Mouse (Mus musculus) midbrain, embryonic 11.5 days (tissue): Measurements from ENCODE around the gene Rhbdf2. TPM values are rescaled to one million over a fixed set of nuclear protein-coding genes. Genes with fewer than 3 reads are reported as not detected.

Experiments used
- ATAC-seq: fragments of 200-750 bp; cut with Nextera tagmentation; 2 replicates; pipeline ENCODE4 v1.8.0; 2017; ENCODE audit warnings: moderate TSS enrichment, moderate library complexity; ENCODE audit not compliant: low FRiP score
- DNase-seq: peaks from one replicate; pipeline ENCODE4 v3.0.0; 2015; ENCODE audit warnings: low spot score; ENCODE audit errors: missing footprints
- H3K27ac ChIP-seq: fragments of 300-500 bp; sonication (generic); 2 replicates; pipeline ENCODE4 v1.5.1; 2014; ENCODE audit warnings: low read depth, low read length
- H3K27me3 ChIP-seq: fragments of 300-500 bp; sonication (generic); 2 replicates; pipeline ENCODE4 v1.6.1; 2014; ENCODE audit warnings: mild to moderate bottlenecking, low read length, moderate library complexity, mixed read lengths; ENCODE audit not compliant: control insufficient read depth, insufficient read depth
- H3K36me3 ChIP-seq: fragments of 300-500 bp; sonication (generic); 2 replicates; pipeline ENCODE4 v1.6.1; 2014; ENCODE audit warnings: mild to moderate bottlenecking, low read length, moderate library complexity, mixed read lengths; ENCODE audit not compliant: control insufficient read depth, insufficient read depth
- H3K4me1 ChIP-seq: fragments of 300-500 bp; sonication (generic); 2 replicates; pipeline ENCODE4 v1.6.1; 2014; ENCODE audit warnings: low read length; ENCODE audit not compliant: control insufficient read depth, insufficient read depth
- H3K4me2 ChIP-seq: fragments of 300-500 bp; sonication (generic); 2 replicates; pipeline ENCODE4 v1.6.1; 2014; ENCODE audit warnings: mild to moderate bottlenecking, moderate library complexity
- H3K4me3 ChIP-seq: fragments of 300-500 bp; sonication (generic); 2 replicates; pipeline ENCODE4 v1.5.1; 2014; ENCODE audit warnings: low read depth, low read length
- H3K9ac ChIP-seq: fragments of 300-500 bp; sonication (generic); 2 replicates; pipeline ENCODE4 v1.6.1; 2014; ENCODE audit warnings: low read length
- H3K9me3 ChIP-seq: fragments of 300-500 bp; sonication (generic); 2 replicates; pipeline ENCODE4 v1.6.1; 2016; ENCODE audit warnings: low read length; ENCODE audit not compliant: control insufficient read depth
- WGBS: fragments of 180-500 bp; shearing (Covaris S2); extraction: QIAGEN DNeasy Blood & Tissue Kit; methylation state at CpG from one replicate; pipeline ENCODE4 v1.1.7; 2014; 5-methylcytosine and 5-hydroxymethylcytosine counted together
- polyA plus RNA-seq: library from polyadenylated mRNA; unstranded; fragments of >200 nt; fragmentation: Nextera tagmentation; extraction: Ambion mirVana; gene quantifications from 2 replicates; pipeline ENCODE4 v1.2.1, GENCODE M21; 2014

The Rhbdf2 gene
- polyA plus RNA-seq, 1 experiment from 2014 or later: 1.3 TPM

- H3K36me3 ChIP-seq: no peaks in the 10 kb centered on the region
- no peak overlapping the region for H3K9ac ChIP-seq
- H3K4me1 ChIP-seq: no peaks in the 10 kb centered on the region; the same call in 1 of the 2 replicates
- 83% methylated on average over 7 of the region's 7 CpGs for whole genome bisulfite sequencing
- H3K27me3 ChIP-seq: no peaks in the 10 kb centered on the region
- H3K4me3 ChIP-seq: no peak overlapping the region
- no peaks in the 10 kb centered on the region for H3K9me3 ChIP-seq
- no peak for ATAC-seq
- DNase-seq: no peak
- no peak overlapping the region for H3K4me2 ChIP-seq
- no peak overlapping the region for H3K27ac ChIP-seq
Observed at GRCm38 (mm10) chr11:116565283-116566041, 61.4 kb downstream of the Rhbdf2 start.

GRCm38 (mm10) chr11:116556308-116556707, 70.5 kb downstream of the Rhbdf2 start:
- DNase-seq (no peak), ATAC-seq (no peak)
- H3K9ac ChIP-seq: no peak overlapping the region
- H3K9me3 ChIP-seq: no peaks in the 10 kb centered on the region
- H3K27me3 ChIP-seq: no peaks in the 10 kb centered on the region
- H3K4me3 ChIP-seq: no peak overlapping the region
- WGBS: 77% methylated on average over 6 of the region's 6 CpGs
- no peaks in the 10 kb centered on the region for H3K36me3 ChIP-seq
- no peak overlapping the region for H3K4me2 ChIP-seq
- no peaks in the 10 kb centered on the region; the same call in none of the 2 replicates for H3K4me1 ChIP-seq
- H3K27ac ChIP-seq: no peak overlapping the region

DNA sequence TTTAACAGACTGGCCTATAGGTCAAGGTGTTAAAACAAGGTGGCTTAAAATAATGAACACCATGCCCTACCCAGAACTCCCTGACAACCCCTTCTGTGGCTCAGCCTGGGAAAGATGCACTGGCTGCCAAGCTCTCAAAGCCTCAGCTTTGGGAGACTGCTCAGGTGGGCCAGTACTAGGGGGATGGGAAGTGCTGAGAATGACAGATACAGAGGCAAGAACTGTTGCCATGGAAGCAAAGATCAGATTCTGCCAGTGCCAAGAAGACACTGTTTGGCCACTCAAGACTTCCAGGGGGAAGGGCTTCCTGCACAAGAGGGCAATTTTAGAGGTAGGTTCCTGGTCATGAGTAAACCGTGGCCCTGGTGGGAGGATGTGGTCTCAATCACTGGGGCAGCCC, 71.2 kb downstream of the Rhbdf2 start:
- no peaks in the 10 kb centered on the region; the same call in none of the 2 replicates for H3K4me1 ChIP-seq
- whole genome bisulfite sequencing: 80% methylated on average over 1 of the region's 1 CpGs

DNA sequence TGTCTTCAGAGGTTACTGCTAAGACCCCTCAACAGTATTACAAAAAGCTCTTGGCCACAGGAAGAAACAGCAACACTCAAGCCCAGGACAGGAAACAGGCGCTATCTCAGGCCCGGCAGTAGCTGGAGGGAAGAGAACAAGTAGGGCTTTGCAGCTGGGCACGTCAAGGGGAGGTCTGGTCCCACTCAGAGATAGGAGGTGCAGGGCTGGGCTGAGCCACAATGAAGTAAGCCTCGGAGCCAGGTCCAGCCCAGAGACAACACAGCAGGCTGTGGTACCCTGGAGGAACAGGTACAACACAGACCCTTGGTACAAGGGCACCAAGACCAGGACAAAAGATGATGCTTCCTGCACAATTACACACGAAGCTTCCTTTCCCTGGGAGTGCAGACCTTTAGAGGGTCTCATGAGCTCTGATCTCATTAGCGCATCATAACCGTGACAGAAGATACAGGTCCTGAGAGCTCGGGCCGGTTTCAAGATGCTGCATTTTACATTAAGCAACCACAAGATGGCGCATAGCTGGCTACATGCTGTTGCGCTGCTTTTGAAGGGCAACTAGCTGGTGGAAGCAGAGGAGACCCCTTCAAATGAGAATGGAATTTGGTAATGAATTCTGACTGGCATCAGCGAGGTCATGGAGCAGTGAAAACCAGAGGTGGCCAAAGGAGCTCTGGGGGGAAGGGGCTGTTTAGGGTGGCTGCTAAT, 72.5 kb downstream of the Rhbdf2 start:
- H3K27ac ChIP-seq: no peak overlapping the region
- no peaks in the 10 kb centered on the region for H3K27me3 ChIP-seq
- no peaks in the 10 kb centered on the region for H3K36me3 ChIP-seq
- no peak overlapping the region for H3K9ac ChIP-seq
- WGBS: 56% methylated on average over 12 of the region's 12 CpGs
- H3K9me3 ChIP-seq: no peaks in the 10 kb centered on the region
- no peaks in the 10 kb centered on the region; the same call in none of the 2 replicates for H3K4me1 ChIP-seq
- H3K4me3 ChIP-seq: no peak overlapping the region
- peak; percentile 92 for DNase-seq
- H3K4me2 ChIP-seq: no peak overlapping the region
- ATAC-seq: peak; percentile 55; the same call in 1 of the 2 replicates

More for the DNA sequence above, 71.2 kb downstream of the Rhbdf2 start:
- H3K9ac ChIP-seq: no peak overlapping the region
- no peak for ATAC-seq
- no peaks in the 10 kb centered on the region for H3K9me3 ChIP-seq
- no peak for DNase-seq
- no peaks in the 10 kb centered on the region for H3K36me3 ChIP-seq
- no peak overlapping the region for H3K27ac ChIP-seq
- no peak overlapping the region for H3K4me3 ChIP-seq
- no peaks in the 10 kb centered on the region for H3K27me3 ChIP-seq
- H3K4me2 ChIP-seq: no peak overlapping the region

GRCm38 (mm10) chr11:116552194-116552593, 74.6 kb downstream of the Rhbdf2 start:
- no peaks in the 10 kb centered on the region; the same call in none of the 2 replicates for H3K4me1 ChIP-seq

DNA sequence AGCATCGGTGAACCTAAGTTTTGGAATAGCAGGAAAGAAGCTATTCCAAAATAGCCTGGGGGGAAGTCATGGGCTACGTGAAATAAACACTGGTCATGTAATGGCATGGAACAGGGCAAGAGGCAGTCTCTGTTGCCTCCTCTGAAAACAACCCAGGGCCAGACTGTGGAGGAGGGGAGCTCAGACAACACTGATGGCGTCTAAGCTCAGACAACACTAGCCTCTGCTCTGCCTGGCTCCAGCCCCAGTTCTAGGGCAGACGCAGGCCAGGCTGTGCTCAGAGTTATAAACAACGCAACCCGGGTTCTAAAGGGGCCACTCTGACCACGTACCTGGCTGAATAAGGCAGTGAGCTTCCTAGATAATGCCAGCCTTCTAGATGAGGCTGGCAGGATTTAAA, 76.1 kb downstream of the Rhbdf2 start:
- Histone ChIP-seq H3K36me3 (peaks cover 1% of the 10 kb centered on the region; the same call in 1 of the 2 replicates), H3K4me3 (no peak overlapping the region), H3K4me2 (no peak overlapping the region), H3K4me1 (no peaks in the 10 kb centered on the region; the same call in none of the 2 replicates), H3K27me3 (no peaks in the 10 kb centered on the region), H3K9me3 (no peaks in the 10 kb centered on the region), H3K9ac (no peak overlapping the region), H3K27ac (no peak overlapping the region)
- WGBS: 87% methylated on average over 7 of the region's 7 CpGs
- DNase-seq (no peak), ATAC-seq (no peak)

More at GRCm38 (mm10) chr11:116552194-116552593, 74.6 kb downstream of the Rhbdf2 start:
- Histone ChIP-seq H3K9me3 (no peaks in the 10 kb centered on the region), H3K27me3 (no peaks in the 10 kb centered on the region), H3K4me3 (no peak overlapping the region), H3K36me3 (no peaks in the 10 kb centered on the region), H3K9ac (no peak overlapping the region), H3K27ac (no peak overlapping the region), H3K4me2 (no peak overlapping the region)
- DNase-seq (no peak), ATAC-seq (no peak)
- WGBS: 94% methylated on average over 1 of the region's 1 CpGs

DNA sequence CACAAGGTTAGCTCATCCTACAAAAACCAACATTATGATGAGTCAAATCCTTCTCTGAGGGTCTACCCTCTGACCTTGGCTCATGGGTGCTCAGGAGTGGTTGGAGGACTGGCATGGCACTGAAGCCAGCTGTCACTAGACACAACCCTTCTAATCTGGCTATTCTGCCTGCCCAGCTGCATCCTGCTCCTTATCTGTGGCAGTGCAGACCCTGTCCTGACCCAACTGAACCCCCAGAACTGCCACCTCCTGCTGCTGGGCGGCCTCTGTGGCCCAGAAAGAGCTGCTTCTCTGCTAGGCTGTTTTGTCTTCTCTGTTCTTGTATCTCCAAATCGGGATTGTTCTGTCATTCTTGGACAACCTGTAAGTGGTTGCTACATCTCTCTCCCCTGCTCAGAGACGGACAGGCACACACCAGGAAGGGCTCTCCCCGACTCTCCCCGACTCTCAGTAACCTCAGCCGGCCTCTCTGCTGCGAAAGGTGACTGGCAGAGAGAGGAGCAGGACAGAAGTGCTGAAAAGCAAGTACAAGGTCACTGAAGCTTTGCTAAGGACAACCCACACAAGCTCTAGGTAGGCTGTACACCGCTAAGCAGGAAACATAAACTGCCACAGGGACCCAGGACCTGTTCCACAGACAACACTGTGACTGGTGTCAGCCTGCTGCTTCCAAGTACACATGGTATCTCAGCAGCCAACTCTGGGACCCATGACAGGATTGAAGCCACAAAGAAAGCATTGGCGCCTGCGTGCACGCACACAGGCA, 77.4 kb downstream of the Rhbdf2 start:
- Histone ChIP-seq H3K27me3 (no peaks in the 10 kb centered on the region), H3K4me1 (no peaks in the 10 kb centered on the region; the same call in 1 of the 2 replicates), H3K36me3 (peaks cover 12% of the 10 kb centered on the region), H3K9ac (no peak overlapping the region), H3K27ac (no peak overlapping the region), H3K4me2 (no peak overlapping the region), H3K9me3 (no peaks in the 10 kb centered on the region), H3K4me3 (no peak overlapping the region)
- 88% methylated on average over 11 of the region's 11 CpGs for WGBS
- ATAC-seq (no peak), DNase-seq (no peak)

GRCm38 (mm10) chr11:116548780-116549179, 78.0 kb downstream of the Rhbdf2 start:
- Histone ChIP-seq H3K9me3 (no peaks in the 10 kb centered on the region), H3K27me3 (no peaks in the 10 kb centered on the region), H3K4me3 (no peak overlapping the region), H3K9ac (no peak overlapping the region), H3K4me2 (no peak overlapping the region), H3K36me3 (peaks cover 15% of the 10 kb centered on the region), H3K27ac (no peak overlapping the region), H3K4me1 (no peaks in the 10 kb centered on the region)
- ATAC-seq (no peak), DNase-seq (no peak)
- 93% methylated on average over 9 of the region's 9 CpGs for WGBS
